Mouse (Mus musculus): ENCODE measurements around the gene Acbd3.

The Acbd3 gene

DNA sequence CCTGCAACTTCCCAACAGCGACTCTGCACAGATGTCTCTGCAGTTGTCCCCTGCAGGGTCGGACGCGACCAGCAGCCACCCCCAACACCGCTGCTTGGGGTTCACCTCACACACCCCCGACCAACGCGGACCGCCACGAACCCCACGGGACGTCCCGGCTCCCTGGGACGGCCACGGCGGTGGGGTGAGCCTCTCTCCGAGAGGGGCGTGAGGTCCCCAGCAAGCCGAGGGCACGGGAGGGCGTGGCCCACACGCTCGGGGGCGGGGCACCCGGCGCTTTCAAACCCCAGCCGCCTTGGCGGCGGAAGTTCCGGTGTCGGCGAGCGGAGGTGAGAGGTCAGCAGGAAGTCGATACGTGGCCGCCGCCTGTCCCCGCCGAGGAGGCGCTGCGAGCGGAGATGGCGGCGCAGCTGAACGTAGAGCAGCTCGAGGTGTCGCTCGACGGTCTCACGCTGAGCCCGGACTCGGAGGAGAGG lies at the start of gene Acbd3:
Gene Acbd3, plus strand, starts transcription at position 340 of the 476 bp plus-strand sequence.
- peak; percentile 89 to 91 for DNase-seq

- DNase-seq = no peak
Observed at GRCm38 (mm10) chr1:180691284-180691683, 34.6 kb upstream of the Acbd3 start.

DNA sequence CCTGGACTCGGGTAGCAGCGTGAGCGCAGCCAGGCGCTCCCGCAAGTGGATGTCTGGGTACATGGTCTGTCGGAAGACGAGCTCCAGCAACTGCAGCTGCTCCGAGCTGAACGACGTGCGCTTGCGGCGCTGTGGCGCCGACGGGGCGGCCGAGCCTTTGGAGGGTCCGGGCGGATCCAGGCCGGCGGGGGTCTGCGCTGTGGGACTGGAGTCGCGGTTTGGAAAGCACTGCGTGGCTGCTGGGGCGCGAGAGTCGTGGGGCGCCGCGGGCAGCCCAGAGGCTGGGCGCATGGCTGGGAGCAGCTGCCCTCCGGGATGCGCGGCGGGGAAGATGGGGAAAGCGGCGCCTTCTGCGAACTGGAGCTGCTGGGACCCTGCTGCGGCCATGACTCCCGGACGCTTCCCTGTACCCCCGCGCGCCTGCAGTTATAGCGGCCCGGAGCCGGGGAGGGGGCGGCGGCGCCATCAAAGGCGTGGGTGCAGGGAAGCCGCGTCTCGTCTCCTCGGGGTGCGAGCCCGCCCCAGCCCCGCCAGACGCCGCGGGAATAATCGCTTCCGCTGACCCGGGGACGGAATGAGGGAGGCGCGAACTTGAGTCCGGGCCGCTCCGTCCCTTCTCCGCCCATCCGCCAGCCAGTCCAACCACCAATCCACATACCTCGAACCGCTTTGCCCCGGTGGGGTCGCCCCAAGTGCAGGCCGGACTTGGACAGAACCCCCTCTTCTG lies 29.1 kb upstream of the Acbd3 start, which contains the start of gene Mixl1:
Gene Mixl1, minus strand, starts transcription at position 409 of the 727 bp plus-strand sequence.
- DNase-seq = no peak

- no peak for DNase-seq
Observed at GRCm38 (mm10) chr1:180698063-180698462, 27.8 kb upstream of the Acbd3 start.

GRCm38 (mm10) chr1:180703400-180703799 lies 22.4 kb upstream of the Acbd3 start:
- DNase-seq = no peak

DNA sequence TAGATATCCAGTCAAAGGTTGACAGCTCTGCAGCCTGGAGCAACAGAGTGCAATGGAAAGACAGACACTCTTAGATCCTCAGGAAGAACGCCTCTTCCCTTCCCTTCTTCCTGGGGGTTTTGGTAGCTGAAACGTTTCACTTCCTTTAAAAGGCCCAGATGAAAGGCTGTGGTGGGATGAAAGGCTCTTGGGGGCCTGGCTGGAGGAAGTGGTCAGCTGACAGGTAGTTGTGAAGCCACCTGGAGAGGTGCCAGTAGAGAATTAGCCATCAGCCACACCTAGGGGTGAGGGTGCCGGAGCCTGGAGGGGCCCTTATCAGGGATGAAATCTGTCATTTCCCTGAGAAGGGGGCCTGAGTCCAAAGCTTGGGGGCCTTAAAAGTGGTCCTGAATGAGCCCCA lies 18.5 kb upstream of the Acbd3 start:
- DNase-seq = no peak

DNA sequence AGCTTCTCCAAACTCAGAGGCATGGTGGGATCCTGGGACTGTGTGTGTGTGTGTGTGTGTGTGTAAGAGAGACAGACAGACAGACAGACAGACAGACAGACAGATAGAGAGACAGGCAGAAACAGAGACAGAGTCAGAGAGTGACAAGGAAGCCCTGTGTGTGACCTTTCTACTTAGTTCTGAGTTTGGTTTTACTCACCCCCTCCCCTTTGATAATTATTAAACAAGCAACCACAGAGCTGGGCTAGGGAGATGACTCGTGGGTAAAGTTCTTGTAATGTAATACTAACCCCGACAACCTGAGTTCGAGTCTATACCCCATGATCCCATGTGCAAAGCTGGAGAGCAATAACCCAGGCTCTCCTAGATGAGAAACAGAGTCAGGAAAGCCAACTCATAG lies 18.0 kb upstream of the Acbd3 start:
- DNase-seq = no peak

GRCm38 (mm10) chr1:180708935-180709776 lies 16.7 kb upstream of the Acbd3 start:
- DNase-seq = no peak

DNA sequence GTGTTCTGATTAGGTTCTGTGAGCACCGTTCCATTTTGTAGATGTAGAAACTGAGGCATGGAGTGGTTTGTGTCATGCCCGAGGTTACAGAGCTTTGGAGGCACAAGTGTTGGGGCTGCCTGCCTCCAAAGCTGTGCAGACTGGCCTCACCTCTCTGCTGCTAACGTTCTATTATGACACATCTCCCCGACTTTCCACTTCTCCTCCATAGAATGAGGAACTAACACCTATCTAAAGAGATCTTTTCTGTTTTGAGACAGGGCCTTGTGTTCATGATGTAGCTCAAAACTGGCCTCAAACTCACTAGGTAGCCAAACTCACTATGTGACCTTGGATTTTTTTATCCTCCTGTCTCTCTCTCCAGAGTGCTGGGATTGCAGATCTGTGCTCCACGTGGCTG lies 7.1 kb upstream of the Acbd3 start:
- no peak for DNase-seq

- no peak for DNase-seq
Observed at GRCm38 (mm10) chr1:180719483-180719882, 6.4 kb upstream of the Acbd3 start.

DNA sequence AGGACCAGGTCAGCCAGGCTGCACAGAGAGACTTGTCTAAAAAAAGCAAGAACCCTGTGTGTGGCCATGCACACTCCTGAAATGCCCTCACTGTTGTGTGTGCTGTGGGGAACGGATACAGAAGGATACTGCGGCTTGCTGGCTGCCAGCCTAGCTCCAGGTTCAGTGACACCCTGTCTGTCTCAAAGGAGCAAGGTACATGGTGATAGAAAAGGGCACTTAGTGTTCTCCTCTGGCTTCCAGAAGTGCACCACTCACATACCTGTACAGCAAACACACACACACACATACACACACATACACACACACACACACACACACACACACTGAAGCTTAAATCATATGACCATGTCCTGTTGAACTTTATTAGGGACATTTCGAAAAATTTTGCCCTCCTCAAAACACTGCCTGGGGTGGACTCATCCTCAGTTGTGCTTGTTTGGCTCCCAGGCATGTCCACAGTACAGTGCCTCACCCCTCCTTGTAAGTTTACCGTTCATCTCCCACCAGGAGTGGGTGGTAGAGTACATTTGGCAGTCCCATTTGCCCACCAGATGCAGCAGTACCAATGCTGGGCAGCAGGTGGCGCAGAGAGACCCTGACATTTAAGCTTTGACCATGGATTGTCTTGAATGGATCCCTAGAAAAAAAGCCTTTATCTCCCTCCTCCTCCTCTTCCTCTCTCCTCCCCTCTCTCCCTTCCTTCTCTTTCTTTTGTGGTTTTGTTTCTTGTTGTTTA lies 5.7 kb upstream of the Acbd3 start:
- DNase-seq = peak; percentile 64 to 86

- no peak for DNase-seq
Observed at GRCm38 (mm10) chr1:180722608-180723007, 3.2 kb upstream of the Acbd3 start.

GRCm38 (mm10) chr1:180723701-180724238 lies 2.1 kb upstream of the Acbd3 start:
- no peak for DNase-seq

DNA sequence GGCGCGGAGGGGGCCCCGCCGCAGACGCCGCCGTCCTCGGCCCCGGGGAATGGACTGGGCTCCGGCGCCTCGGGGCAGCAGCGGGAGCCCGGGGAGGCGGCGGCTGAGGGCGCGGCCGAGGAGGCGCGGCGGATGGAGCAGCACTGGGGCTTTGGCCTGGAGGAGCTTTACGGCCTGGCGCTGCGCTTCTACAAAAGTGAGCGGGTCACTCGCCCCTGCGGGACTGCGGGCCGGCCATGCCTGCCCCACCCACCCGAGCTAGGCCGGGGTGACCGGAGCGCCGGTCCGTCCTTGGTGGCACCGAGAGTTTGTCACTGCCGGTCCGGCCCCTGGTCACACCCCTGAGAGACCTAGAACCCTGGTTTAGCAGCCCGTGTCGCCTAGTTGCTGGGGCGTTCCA lies 340 bp downstream of the Acbd3 start:
- no peak for DNase-seq

DNA sequence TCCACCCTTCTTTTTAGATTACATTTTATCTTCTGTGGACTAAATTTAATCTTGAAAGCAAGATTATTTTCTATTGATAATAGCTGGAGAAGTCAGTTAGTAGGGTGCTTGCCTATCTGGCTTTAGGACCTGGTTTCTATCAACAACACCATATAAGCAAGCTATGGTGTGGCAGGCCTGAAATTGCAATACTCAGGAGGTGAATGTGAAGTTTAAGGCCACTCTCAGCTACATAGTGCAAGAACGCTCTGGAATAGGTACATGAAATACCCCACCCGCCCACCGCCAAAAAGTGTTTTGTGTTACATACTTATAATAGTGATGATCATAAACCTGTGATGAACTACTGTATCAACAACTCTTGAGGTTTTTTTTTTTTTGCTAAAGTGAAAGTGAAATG lies 3.4 kb downstream of the Acbd3 start:
- no peak for DNase-seq

DNA sequence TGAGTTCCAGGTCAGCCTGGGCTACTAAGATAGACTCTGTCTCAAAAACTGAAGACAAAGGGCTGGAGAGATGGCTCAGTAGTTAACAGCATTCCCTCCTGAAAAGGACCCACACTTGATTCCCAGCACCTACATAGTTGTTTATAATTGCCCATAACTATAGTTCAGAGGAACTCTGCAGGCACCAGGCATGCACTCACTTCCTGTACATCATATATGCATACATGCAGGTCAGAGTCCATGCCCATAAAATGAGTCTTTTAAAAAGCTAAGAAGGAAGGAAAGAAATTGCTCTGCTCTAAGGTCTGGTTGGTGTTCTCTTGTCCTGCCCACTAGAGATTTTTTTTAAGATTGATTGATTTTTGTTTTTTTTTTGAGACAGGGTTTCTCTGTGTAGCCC lies 22.0 kb downstream of the Acbd3 start:
- no peak for DNase-seq

DNA sequence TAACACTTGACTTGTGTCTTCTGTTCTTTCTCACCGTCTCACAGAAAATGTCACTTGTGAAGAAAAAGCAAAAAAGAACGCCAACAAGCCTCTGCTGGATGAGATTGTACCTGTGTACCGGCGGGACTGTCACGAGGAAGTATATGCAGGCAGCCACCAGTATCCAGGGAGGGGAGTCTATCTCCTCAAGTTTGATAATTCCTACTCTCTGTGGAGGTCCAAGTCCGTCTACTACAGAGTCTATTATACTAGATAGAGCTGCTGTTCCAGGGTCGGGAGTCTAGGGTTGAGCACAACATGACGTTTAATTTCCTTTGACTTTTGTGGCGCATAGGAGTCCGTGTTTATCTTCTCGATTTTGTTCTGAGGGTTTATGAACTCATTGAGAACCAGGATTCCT lies 26.3 kb downstream of the Acbd3 start:
- no peak for DNase-seq

GRCm38 (mm10) chr1:180754376-180754775 lies 28.5 kb downstream of the Acbd3 start:
- no peak for DNase-seq

DNA sequence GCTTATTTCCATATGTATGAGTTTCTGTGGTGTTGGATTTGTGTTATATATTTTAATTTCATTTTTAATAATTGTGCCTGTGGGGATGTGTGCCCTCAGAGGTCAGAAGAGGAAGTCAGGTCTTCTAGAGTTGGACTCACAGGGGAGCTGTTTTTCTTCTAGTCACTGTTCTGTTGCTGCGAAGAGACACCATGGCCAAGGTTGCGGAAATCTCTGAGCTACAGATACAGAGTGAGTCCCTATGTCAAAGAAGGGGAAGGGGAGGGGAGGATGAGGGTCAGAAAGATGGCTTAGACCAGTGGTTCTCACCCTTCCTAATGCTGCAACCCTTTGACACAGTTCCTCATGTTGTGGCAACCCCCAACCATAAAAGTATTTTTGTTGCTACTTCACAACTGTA lies 30.9 kb downstream of the Acbd3 start:
- no peak for DNase-seq

- DNase-seq = no peak
Observed at GRCm38 (mm10) chr1:180757252-180757955, 31.6 kb downstream of the Acbd3 start.

DNA sequence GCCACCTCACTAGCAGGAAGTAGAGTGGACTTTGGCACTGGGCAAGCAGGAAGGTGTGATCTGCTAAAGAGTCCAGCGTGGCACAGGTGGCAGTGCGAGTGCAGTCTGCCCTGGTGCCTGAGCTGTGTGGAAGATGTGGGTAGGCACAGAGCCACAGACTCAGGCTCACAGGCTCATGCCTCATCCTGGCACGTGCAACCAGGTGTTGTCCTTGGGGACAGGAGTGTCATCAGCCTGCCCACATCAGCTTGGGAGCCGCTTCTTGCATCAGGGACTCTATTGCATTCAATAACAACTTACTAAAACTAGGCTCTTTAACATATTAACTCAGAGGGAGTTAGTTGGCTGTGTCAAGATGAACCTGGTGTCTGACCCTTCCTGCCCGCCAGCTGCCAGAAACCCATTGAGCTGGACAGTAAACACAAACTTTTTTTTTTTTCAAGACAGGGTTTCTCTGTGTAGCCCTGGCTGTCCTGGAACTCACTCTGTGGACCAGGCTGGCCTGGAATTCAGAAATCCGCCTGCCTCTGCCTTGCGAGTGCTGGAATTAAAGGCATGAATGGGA lies 32.2 kb downstream of the Acbd3 start:
- no peak for DNase-seq

DNA sequence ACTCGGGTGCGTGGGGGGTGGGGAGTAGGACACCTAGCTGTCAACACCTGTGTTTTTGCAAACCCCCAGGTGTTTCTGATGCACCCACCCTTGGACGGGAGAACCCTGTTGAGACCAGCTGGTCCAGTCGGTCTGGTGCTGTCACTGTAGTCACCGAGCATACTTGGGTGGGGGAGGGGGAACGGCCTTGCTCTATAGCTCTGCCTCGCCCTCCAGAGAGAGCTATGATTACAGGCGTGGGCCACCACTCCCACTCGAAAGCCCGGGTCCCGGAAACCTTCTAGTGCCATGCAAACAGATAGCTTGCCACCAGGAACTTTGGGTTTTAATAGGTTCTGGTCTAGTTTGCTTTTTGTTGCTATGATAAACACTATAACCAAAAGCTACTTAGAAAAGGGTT lies 36.3 kb downstream of the Acbd3 start:
- DNase-seq = no peak
